Mouse (Mus musculus): ENCODE measurements at regions not wholly inside any gene's neighbourhood (a gene's known extent, or its start where the extent isn't known, plus 50 kb on each side); places are given as distances from the start of the nearest gene placed in this dataset.

- TF ChIP-seq GATA1 (IDR thresholded peaks at IDR 0.05; ENCODE audit: low read length) = no peak
- TF ChIP-seq TAL1 (IDR thresholded peaks at IDR 0.05; ENCODE audit: low read length) = no peak
These were observed 59.8 kb upstream of the Mki67 start for GRCm38 (mm10) chr7:135775832-135776433.
